Mouse (Mus musculus) cerebellum, adult (tissue): ENCODE data around the gene Zc3hav1l.
A peak's percentile ranks its signal among the peaks of the same experiment; 100 is the strongest.

ENCODE experiments used
- ATAC-seq: cut with Nextera tagmentation; 2 replicates; pipeline ENCODE4 v1.9.2; 2017; ENCODE audit warnings: mild to moderate bottlenecking, moderate library complexity, mixed read lengths; ENCODE audit not compliant: insufficient number of reproducible peaks, low FRiP score, low TSS enrichment

Gene Zc3hav1l

GRCm38 (mm10) chr6:38284422-38284821, 14.6 kb downstream of the Zc3hav1l start:
- no peak for ATAC-seq

GRCm38 (mm10) chr6:38264466-38264865, 34.6 kb downstream of the Zc3hav1l start:
- ATAC-seq, result no peak

DNA sequence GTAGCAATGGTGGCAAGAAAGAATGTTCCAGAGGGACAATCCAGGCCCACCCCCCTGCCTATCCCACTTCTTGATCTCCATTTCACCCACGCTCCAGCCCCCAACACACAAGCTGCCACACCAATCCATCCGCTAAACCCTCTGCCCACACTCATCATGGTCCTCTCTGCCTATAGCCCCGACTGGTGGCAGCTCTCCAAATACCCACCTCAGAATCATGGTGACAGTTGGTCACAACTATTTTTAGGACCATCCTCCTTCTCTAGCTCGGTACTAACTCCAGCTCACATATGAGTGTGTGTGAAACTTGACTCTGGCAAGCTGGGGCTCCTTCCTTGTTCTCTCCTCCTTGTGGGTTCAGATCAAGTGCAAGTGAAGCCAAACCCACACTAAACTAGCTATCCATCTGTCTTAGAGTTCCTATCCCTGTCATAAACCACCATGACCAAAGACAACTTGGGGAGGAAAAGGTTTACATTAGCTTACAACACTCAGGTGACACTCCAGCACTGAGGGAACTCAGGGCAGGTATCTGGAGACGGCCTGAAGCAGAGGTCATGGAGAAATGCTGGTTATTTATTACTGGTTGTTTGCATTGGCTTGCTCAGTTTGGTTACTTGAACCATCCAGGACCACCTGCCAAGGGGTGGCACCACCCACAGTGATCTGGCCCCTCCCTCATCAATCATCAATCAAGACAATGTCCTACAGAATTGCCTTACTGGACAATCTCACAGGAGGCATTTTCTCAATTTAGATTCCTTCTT, 35.5 kb downstream of the Zc3hav1l start:
- ATAC-seq, result no peak

DNA sequence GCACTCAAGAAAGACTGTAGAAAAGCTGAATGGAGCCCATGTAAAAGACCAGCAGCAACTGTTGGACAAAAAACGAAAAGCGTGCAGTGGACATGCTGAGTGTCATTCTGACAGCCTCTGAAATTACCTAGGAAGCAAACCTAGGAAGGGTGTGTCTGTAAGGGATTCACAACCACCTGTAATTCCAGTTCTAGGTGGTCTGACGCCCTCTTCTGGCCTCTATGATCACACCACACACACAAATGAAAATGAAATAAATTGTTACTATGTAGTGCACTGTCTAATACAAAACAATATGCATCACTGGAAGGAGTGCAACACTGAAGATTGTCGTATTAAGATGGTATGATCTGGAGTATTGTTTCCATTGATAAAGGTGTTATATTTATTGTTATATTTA, 37.2 kb downstream of the Zc3hav1l start:
- no peak for ATAC-seq

- ATAC-seq, result no peak
Measured at GRCm38 (mm10) chr6:38257506-38257905, 41.6 kb downstream of the Zc3hav1l start.

- ATAC-seq, result no peak
Measured at GRCm38 (mm10) chr6:38256793-38257192, 42.3 kb downstream of the Zc3hav1l start.

- no peak for ATAC-seq
Measured at GRCm38 (mm10) chr6:38255794-38256193, 43.3 kb downstream of the Zc3hav1l start.

GRCm38 (mm10) chr6:38253736-38254641, 45.1 kb downstream of the Zc3hav1l start, which contains the start of gene D630045J12Rik:
D630045J12Rik (minus strand) TSS chr6:38254009.
- peak; percentile 83 for ATAC-seq

DNA sequence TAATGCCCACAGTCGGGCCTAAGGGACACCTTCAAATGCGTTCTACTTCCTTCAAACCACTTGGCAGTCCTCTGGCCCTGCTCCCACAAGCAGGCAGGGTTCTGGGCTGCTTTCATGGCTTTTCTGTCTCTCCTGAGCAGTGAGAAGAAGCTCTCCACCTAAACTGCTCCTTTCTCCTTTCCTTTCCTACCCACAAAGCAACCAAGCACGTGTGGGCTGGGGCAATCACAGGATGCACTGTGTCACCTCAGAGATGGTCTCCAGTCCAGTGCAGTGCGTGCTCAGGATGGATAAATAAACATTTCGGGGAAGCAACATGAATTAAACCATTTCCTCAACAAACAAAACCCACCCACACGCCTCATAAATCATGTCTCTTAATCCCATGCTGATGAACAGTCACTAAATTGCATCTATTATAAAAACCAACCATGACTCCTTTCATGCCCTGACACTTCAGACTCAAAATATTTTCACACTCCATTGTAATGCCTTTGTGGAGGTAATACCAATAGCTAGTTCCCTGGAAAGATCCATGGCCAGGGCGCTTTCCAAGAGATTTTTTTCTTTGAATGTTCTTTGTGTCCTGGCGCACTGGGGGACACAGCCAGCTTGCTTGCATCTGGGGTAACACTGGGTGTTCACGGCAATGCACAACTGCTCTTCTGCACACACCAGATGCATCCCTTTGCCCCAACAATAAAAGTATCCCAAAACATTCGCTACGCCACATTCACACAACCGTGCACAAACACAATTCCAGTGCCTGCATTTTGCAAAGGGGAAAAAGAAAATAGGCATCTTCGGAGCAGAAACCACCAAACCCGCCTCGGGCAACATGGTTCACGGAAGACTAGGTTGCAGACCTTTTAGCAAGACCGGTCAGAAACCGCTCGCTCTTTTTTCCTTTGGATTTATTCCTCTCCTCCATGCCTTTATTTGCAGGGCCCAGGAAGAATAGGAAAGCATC, 46.0 kb downstream of the Zc3hav1l start:
- ATAC-seq, result no peak

DNA sequence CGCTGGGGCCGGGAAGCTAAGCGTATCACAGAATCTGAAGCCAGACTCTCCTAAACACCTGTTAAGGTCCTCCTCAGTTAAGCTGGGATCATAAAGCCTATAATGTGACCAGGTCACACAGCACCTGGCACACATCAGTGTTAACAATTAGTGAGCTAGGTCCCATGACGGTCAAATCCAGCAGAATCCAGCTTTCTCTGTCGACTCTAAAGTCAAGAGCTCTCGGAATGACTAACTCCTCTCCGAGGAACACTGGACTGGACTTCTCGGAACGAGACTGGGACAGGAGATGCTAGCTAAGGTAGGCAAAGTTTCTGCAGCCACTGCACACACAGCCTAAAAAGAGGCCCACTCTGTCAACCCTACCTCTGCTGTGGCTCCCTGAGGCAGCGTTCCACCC, 46.9 kb downstream of the Zc3hav1l start:
- no peak for ATAC-seq

GRCm38 (mm10) chr6:38251464-38251863, 47.6 kb downstream of the Zc3hav1l start:
- ATAC-seq, result no peak

DNA sequence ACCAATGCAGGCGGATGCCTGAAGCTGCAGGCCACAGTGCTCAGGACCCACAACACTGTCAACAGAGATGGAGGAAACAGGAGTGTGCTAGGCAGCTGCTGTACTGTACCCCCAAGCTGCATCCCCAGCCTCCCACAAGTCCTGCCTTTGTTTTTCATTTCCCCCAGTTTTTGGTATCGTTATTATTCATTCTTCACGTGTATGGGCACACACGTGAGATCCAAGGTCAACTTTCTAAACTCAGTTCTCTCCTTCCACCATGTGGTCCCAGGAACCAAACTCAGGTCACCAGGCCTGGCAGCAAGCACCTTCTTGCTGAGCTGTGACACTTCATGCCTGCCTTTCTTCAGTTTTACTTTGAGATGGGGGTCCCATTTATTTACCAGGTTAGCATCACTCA, 51.7 kb downstream of the Zc3hav1l start:
- ATAC-seq, result no peak

DNA sequence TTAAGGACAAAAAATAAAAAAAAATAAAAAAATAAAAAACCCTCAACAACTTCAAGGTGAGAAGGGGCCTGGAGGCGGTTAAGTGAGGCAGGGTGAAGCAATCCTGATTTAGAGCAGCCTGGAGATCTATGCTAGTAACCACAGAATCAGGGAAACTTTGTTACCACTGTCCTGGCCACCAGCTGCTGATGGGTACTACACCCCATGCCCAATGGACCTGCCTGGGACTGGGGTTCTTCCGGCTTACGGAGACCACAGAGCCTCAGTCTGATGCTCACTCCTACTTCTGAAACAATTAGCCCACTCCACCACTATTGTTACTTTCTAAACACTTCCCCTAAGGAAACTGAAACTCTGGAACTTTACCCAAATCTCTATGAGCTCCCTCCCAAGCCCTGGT, 54.3 kb downstream of the Zc3hav1l start:
- no peak for ATAC-seq

DNA sequence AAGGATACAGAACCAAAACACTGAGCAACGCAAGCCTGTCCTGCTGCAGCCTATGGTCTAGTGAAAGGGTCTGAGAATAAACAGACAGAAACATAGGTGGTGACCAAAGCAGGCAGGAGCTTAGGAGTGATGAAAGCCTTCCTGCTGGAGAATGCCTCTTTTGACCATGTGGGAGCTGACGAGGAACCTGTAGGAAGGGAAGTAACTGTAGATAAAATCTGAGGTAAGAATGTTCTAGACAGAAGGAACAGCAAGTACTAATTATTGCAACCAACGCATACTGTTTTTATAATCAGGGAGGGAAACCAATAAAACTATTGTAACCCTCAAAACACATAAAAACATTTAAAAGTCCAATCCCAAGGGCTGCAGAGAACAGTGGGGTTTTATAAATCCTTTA, 54.9 kb downstream of the Zc3hav1l start:
- ATAC-seq, result no peak

DNA sequence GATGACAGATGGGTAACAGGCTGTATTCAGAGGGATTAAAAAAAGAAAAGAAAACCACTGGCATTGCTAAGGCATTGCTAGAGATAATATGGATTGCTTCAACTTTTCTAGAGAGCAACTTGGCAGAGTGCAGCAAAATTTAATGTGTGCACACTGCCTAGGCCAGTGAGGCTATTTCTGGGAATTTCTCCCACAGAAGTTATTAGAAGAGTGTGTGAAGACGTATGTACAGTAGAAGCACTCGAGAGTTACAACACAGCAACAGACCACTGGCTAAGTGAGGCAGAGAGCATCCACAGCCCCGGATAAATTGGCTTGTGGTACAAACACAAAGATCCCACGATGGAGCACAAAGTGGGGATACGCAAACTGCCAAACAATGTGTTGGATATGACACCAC, 56.2 kb downstream of the Zc3hav1l start:
- no peak for ATAC-seq

- ATAC-seq, result no peak
Measured at GRCm38 (mm10) chr6:38242295-38242830, 56.7 kb downstream of the Zc3hav1l start.

GRCm38 (mm10) chr6:38241508-38241907, 57.6 kb downstream of the Zc3hav1l start:
- ATAC-seq, result no peak

GRCm38 (mm10) chr6:38240618-38241017, 58.4 kb downstream of the Zc3hav1l start:
- ATAC-seq, result no peak

- ATAC-seq, result peak; percentile 34; the same call in 1 of the 2 replicates
Measured at GRCm38 (mm10) chr6:38238382-38238781, 60.7 kb downstream of the Zc3hav1l start.
